Mouse (Mus musculus) E14TG2a.4 (cell line): Measurements from ENCODE around the gene Il2ra.

Source experiments
- H3K27me3 ChIP-seq: 2 replicates; pipeline ENCODE4 v1.6.1; 2014; ENCODE audit warnings: low read length, control low read depth; ENCODE audit not compliant: insufficient read depth
- H3K36me3 ChIP-seq: 2 replicates; pipeline ENCODE4 v1.6.1; 2014; ENCODE audit warnings: low read length, control low read depth; ENCODE audit not compliant: insufficient read depth
- H3K4me1 ChIP-seq: replicated peaks from 2 replicates; pipeline ENCODE4 v1.6.1; 2014; ENCODE audit warnings: low read depth, low read length, control low read depth
- H3K4me3 ChIP-seq: replicated peaks from 2 replicates; pipeline ENCODE4 v1.5.1; 2014; ENCODE audit warnings: mild to moderate bottlenecking, low read length
- H3K9me3 ChIP-seq: 2 replicates; pipeline ENCODE4 v1.6.1; 2014; ENCODE audit warnings: low read length, control low read depth
- CTCF ChIP-seq: conservative IDR thresholded peaks from 2 replicates; pipeline ENCODE4 v1.5.1; 2014; ENCODE audit warnings: low read length
- NANOG ChIP-seq: IDR thresholded peaks from 2 replicates; pipeline ENCODE4 v1.6.1; 2014; ENCODE audit warnings: borderline replicate concordance, low read length, mixed read lengths
- POU5F1 ChIP-seq: IDR thresholded peaks from 2 replicates; pipeline ENCODE4 v1.6.1; 2014; ENCODE audit warnings: low read length, borderline replicate concordance

Gene Il2ra

GRCm38 (mm10) chr2:11616846-11617245 is 25.8 kb upstream of the Il2ra start:
- no peak for TF ChIP-seq POU5F1
- no peak for TF ChIP-seq CTCF
- no peak for TF ChIP-seq NANOG
- H3K27me3 ChIP-seq: no peaks in the 10 kb centered on the region
- no peak overlapping the region for H3K4me3 ChIP-seq
- H3K9me3 ChIP-seq: peaks cover 16% of the 10 kb centered on the region
- H3K4me1 ChIP-seq: peaks cover 7% of the 10 kb centered on the region; the same call in 1 of the 2 replicates
- no peaks in the 10 kb centered on the region for H3K36me3 ChIP-seq

GRCm38 (mm10) chr2:11619598-11619997 is 23.0 kb upstream of the Il2ra start:
- H3K27me3 ChIP-seq: no peaks in the 10 kb centered on the region
- H3K36me3 ChIP-seq: no peaks in the 10 kb centered on the region
- H3K9me3 ChIP-seq: peaks cover 11% of the 10 kb centered on the region
- TF ChIP-seq CTCF: no peak
- no peak for TF ChIP-seq NANOG
- no peak for TF ChIP-seq POU5F1
- H3K4me1 ChIP-seq: peaks cover 7% of the 10 kb centered on the region; the same call in 1 of the 2 replicates
- no peak overlapping the region for H3K4me3 ChIP-seq

GRCm38 (mm10) chr2:11623173-11623572 is 19.4 kb upstream of the Il2ra start:
- Histone ChIP-seq H3K36me3 (no peaks in the 10 kb centered on the region), H3K4me3 (no peak overlapping the region), H3K4me1 (peaks cover 7% of the 10 kb centered on the region; the same call in 1 of the 2 replicates), H3K9me3 (no peaks in the 10 kb centered on the region), H3K27me3 (no peaks in the 10 kb centered on the region)
- TF ChIP-seq POU5F1 (no peak), CTCF (no peak), NANOG (no peak)

- TF ChIP-seq NANOG: no peak
- no peak for TF ChIP-seq POU5F1
- no peak for TF ChIP-seq CTCF
- H3K4me3 ChIP-seq: no peak overlapping the region
- no peaks in the 10 kb centered on the region for H3K36me3 ChIP-seq
- H3K4me1 ChIP-seq: peaks cover 7% of the 10 kb centered on the region; the same call in 1 of the 2 replicates
- no peaks in the 10 kb centered on the region for H3K9me3 ChIP-seq
- no peaks in the 10 kb centered on the region for H3K27me3 ChIP-seq
Measured at GRCm38 (mm10) chr2:11623726-11624125, 18.9 kb upstream of the Il2ra start.

DNA sequence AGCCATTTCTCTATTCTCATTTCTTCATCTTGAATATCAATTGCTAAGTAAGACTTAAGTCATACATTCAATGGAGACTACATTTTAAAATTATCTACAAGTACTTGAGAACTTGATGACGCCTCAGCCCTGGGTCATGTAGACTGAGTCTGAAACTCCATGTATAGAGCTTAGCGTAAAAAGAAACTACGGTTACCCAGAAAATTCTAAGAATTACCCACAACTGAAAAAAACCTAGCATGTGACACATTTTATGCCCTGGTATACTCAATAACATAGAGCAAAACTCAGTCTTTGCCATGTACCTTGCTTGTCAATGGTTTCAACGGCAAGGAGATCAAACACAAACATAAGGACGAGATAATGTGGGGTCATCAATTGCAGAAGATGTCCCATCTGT is 16.7 kb upstream of the Il2ra start, which contains the start of gene Gm17490:
Gm17490 (minus strand) TSS at position 375 of the 400 bp plus-strand sequence.
- Histone ChIP-seq H3K9me3 (no peaks in the 10 kb centered on the region), H3K4me3 (no peak within 1 kb of the TSS), H3K36me3 (no peaks in the 10 kb centered on the region), H3K27me3 (no peaks in the 10 kb centered on the region), H3K4me1 (no peaks in the 10 kb centered on the region)
- no peak for TF ChIP-seq POU5F1
- TF ChIP-seq CTCF: no peak
- no peak for TF ChIP-seq NANOG

- H3K4me1 ChIP-seq: no peaks in the 10 kb centered on the region
- TF ChIP-seq CTCF (no peak), POU5F1 (no peak)
- no peaks in the 10 kb centered on the region for H3K36me3 ChIP-seq
- H3K27me3 ChIP-seq: no peaks in the 10 kb centered on the region
- no peaks in the 10 kb centered on the region for H3K9me3 ChIP-seq
- H3K4me3 ChIP-seq: no peak overlapping the region
Measured at GRCm38 (mm10) chr2:11635035-11635434, 7.6 kb upstream of the Il2ra start.

DNA sequence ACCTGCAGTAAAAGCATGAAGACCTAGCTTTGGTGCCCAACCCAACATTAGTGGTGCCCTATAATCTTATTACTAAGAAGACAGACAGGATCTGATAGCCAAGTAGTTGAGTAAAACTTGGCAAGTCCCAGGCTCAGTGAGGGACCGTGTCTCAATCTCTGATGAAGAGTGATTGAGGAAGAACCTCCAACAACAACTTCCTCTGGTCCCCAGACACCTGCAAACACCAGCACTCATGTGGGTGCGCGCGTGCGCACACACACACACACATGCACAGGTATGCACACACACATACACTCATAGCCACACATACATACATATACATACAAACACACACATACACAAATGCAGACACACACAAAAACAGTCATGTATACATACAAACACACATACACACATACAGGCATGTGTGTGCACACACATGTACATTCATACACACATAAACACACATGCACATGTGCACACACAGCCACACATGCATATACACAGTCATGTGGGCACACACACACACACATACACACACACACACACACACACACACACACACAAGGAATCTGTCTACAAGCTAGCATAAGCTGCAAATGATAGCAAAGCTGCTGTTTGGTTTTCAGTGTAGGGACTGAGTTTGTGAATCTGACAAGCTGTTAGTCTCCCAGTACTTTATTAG is 7.0 kb upstream of the Il2ra start:
- no peaks in the 10 kb centered on the region for H3K27me3 ChIP-seq
- no peaks in the 10 kb centered on the region for H3K9me3 ChIP-seq
- no peak overlapping the region for H3K4me3 ChIP-seq
- no peak for TF ChIP-seq CTCF
- no peak for TF ChIP-seq POU5F1
- H3K36me3 ChIP-seq: no peaks in the 10 kb centered on the region
- H3K4me1 ChIP-seq: no peaks in the 10 kb centered on the region

DNA sequence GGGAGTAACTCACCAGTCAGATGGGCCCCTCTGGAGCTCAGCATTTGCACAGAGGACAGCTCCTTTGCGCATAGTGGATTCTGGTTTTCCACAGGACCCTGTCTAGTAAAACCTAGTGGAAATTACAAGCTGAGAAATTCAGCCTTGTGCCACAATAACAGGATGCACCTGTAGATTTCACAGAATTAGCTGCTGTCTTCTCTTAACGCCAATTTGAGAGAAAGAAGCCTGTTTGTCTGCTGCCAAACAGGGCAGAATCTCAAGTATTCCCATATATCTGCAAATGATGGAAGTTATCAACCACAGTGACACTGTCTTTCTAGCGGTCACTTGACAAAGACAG is 6.5 kb upstream of the Il2ra start:
- H3K9me3 ChIP-seq: no peaks in the 10 kb centered on the region
- TF ChIP-seq POU5F1 (no peak), NANOG (no peak), CTCF (no peak)
- H3K36me3 ChIP-seq: no peaks in the 10 kb centered on the region
- H3K4me1 ChIP-seq: no peaks in the 10 kb centered on the region
- no peaks in the 10 kb centered on the region for H3K27me3 ChIP-seq
- H3K4me3 ChIP-seq: no peak overlapping the region

GRCm38 (mm10) chr2:11637115-11637514 is 5.5 kb upstream of the Il2ra start:
- Histone ChIP-seq H3K27me3 (no peaks in the 10 kb centered on the region), H3K4me3 (no peak overlapping the region), H3K36me3 (no peaks in the 10 kb centered on the region), H3K9me3 (no peaks in the 10 kb centered on the region), H3K4me1 (no peaks in the 10 kb centered on the region)
- TF ChIP-seq POU5F1: no peak
- no peak for TF ChIP-seq NANOG
- TF ChIP-seq CTCF: no peak
